Mouse (Mus musculus) hindbrain, postnatal 0 days (tissue): Measurements from ENCODE around the gene Apoa1. TPM values are rescaled to one million over a fixed set of nuclear protein-coding genes. Genes with fewer than 3 reads are reported as not detected.

Experiments
- ATAC-seq: fragments of 200-750 bp; cut with Nextera tagmentation; 2 replicates; pipeline ENCODE4 v1.8.0; 2017; ENCODE audit warnings: mild to moderate bottlenecking, moderate TSS enrichment, moderate library complexity
- DNase-seq: peaks from one replicate; pipeline ENCODE4 v3.0.0-alpha.2; 2015; ENCODE audit warnings: low spot score
- H3K27ac ChIP-seq: fragments of 300-500 bp; sonication (generic); 2 replicates; pipeline ENCODE4 v1.5.1; 2014; ENCODE audit warnings: mild to moderate bottlenecking
- H3K27me3 ChIP-seq: fragments of 300-500 bp; sonication (generic); 2 replicates; pipeline ENCODE4 v1.6.1; 2014; ENCODE audit warnings: low read length, mixed read lengths; ENCODE audit not compliant: insufficient read depth
- H3K36me3 ChIP-seq: fragments of 300-500 bp; sonication (generic); 2 replicates; pipeline ENCODE4 v1.6.1; 2014; ENCODE audit warnings: low read length, mixed read lengths; ENCODE audit not compliant: insufficient read depth
- H3K4me1 ChIP-seq: fragments of 300-500 bp; sonication (generic); 2 replicates; pipeline ENCODE4 v1.6.1; 2014; ENCODE audit warnings: antibody characterized with exemption, low read length, mixed read lengths; ENCODE audit not compliant: insufficient read depth
- H3K4me2 ChIP-seq: fragments of 300-500 bp; sonication (generic); 2 replicates; pipeline ENCODE4 v1.6.1; 2014; ENCODE audit warnings: low read depth, mild to moderate bottlenecking, low read length, moderate library complexity, mixed read lengths
- H3K4me3 ChIP-seq: fragments of 300-500 bp; sonication (generic); 2 replicates; pipeline ENCODE4 v1.5.1; 2014; ENCODE audit warnings: low read length
- H3K9ac ChIP-seq: fragments of 300-500 bp; sonication (generic); replicated peaks from 2 replicates; pipeline ENCODE4 v1.6.1; 2014; ENCODE audit warnings: mild to moderate bottlenecking, low read length, moderate library complexity, mixed read lengths
- H3K9me3 ChIP-seq: fragments of 300-500 bp; sonication (generic); 2 replicates; pipeline ENCODE4 v1.6.1; 2016; ENCODE audit warnings: low read length, mixed read lengths
- CTCF ChIP-seq: IDR thresholded peaks from 2 replicates; pipeline ENCODE4 v1.5.1; 2016; ENCODE audit warnings: antibody characterized with exemption, control low read depth, low read depth
- WGBS: fragments of 180-500 bp; shearing (Covaris S2); extraction: QIAGEN DNeasy Blood & Tissue Kit; methylation state at CpG from one replicate; pipeline ENCODE4 v1.1.7; 2014; 5-methylcytosine and 5-hydroxymethylcytosine counted together
- polyA plus RNA-seq: library from polyadenylated mRNA; unstranded; fragments of >200 nt; fragmentation: Nextera tagmentation; extraction: Ambion mirVana; gene quantifications from 2 replicates; pipeline ENCODE4 v1.2.1, GENCODE M21; 2015
- total RNA-seq: library from RNA; depleted of rRNA; stranded (reverse); fragments of >200 nt; gene quantifications from 2 replicates; pipeline ENCODE4 v1.2.3, GENCODE M21; 2014

Gene Apoa1
- total and polyA plus RNA-seq, 2 experiments from 2014 or later, result 1.6 to 4.5 TPM

GRCm38 (mm10) chr9:46256177-46256576, 27.8 kb downstream of the Apoa1 start:
- H3K4me3 ChIP-seq, result no peak overlapping the region
- H3K9me3 ChIP-seq, result no peaks in the 10 kb centered on the region
- H3K27ac ChIP-seq, result no peak overlapping the region
- H3K9ac ChIP-seq, result no peak overlapping the region
- no peak for TF ChIP-seq CTCF
- 93% methylated on average over 7 of the region's 7 CpGs for whole genome bisulfite sequencing
- H3K36me3 ChIP-seq, result no peaks in the 10 kb centered on the region
- no peaks in the 10 kb centered on the region for H3K4me1 ChIP-seq
- no peaks in the 10 kb centered on the region for H3K27me3 ChIP-seq
- no peak overlapping the region for H3K4me2 ChIP-seq
- ATAC-seq, result no peak
- no peak for DNase-seq

GRCm38 (mm10) chr9:46256658-46257385, 28.4 kb downstream of the Apoa1 start:
- DNase-seq (no peak), ATAC-seq (no peak)
- H3K4me1 ChIP-seq, result no peaks in the 10 kb centered on the region
- H3K4me3 ChIP-seq, result no peak overlapping the region
- WGBS, result 80% methylated on average over 10 of the region's 10 CpGs
- TF ChIP-seq CTCF, result no peak
- no peaks in the 10 kb centered on the region for H3K27me3 ChIP-seq
- H3K27ac ChIP-seq, result no peak overlapping the region
- H3K9me3 ChIP-seq, result no peaks in the 10 kb centered on the region
- no peak overlapping the region for H3K4me2 ChIP-seq
- H3K36me3 ChIP-seq, result no peaks in the 10 kb centered on the region
- no peak overlapping the region for H3K9ac ChIP-seq

- H3K27me3 ChIP-seq, result no peaks in the 10 kb centered on the region
- TF ChIP-seq CTCF, result no peak
- DNase-seq (no peak), ATAC-seq (no peak)
- 86% methylated on average over 3 of the region's 3 CpGs for WGBS
- H3K27ac ChIP-seq, result no peak overlapping the region
- H3K4me1 ChIP-seq, result no peaks in the 10 kb centered on the region
- H3K4me3 ChIP-seq, result no peak overlapping the region
- H3K4me2 ChIP-seq, result no peak overlapping the region
- no peaks in the 10 kb centered on the region for H3K9me3 ChIP-seq
- H3K36me3 ChIP-seq, result no peaks in the 10 kb centered on the region
- no peak overlapping the region for H3K9ac ChIP-seq
Observed at GRCm38 (mm10) chr9:46257546-46257945, 29.2 kb downstream of the Apoa1 start.

DNA sequence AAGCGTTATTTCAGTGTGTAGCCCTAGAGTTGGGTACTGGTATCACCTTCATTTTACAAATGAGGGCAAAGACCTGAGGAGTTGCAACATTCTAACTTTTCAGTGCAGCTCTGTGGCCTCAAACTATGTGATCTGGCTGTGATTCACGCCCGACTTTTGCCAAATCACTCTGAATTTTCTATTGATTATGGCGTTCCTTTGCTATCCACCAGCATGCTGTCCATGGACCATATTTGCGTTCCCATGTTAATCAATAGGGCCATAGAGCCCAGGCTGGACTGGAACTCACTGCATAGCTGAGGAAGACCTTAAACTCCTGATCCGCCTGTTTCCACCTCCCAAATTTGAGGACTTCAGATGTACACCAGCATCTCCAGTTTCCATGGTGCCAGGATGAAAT, 30.7 kb downstream of the Apoa1 start:
- WGBS, result 92% methylated on average over 6 of the region's 6 CpGs
- ATAC-seq, result no peak
- H3K9me3 ChIP-seq, result no peaks in the 10 kb centered on the region
- H3K4me3 ChIP-seq, result no peak overlapping the region
- H3K4me2 ChIP-seq, result no peak overlapping the region
- DNase-seq, result no peak
- no peaks in the 10 kb centered on the region for H3K4me1 ChIP-seq
- no peak for TF ChIP-seq CTCF
- no peaks in the 10 kb centered on the region for H3K36me3 ChIP-seq
- no peak overlapping the region for H3K27ac ChIP-seq
- H3K27me3 ChIP-seq, result no peaks in the 10 kb centered on the region
- no peak overlapping the region for H3K9ac ChIP-seq

DNA sequence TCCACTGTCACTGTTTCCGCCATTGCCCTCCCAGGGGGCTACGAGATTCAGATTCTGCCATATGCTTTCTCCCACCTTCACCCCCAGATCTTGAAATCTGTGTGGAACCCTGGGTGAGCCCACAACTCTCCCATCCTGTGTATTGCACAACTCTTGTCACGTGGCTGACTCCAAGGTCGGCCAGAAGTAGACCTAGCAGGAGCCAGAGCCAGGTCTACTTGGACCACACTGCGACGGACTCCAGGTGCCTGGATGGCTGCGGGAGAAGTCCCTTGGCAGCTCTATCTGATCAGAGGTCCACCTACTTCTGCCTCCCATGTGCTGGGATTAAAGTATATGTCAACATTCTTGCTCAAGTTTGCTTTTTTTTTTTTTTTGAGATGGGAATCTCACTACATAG, 32.8 kb downstream of the Apoa1 start:
- Histone ChIP-seq H3K27ac (no peak overlapping the region), H3K4me1 (no peaks in the 10 kb centered on the region), H3K4me2 (no peak overlapping the region), H3K4me3 (no peak overlapping the region), H3K27me3 (no peaks in the 10 kb centered on the region), H3K9me3 (no peaks in the 10 kb centered on the region), H3K9ac (no peak overlapping the region), H3K36me3 (no peaks in the 10 kb centered on the region)
- DNase-seq (no peak), ATAC-seq (no peak)
- TF ChIP-seq CTCF, result no peak
- 88% methylated on average over 7 of the region's 7 CpGs for WGBS

DNA sequence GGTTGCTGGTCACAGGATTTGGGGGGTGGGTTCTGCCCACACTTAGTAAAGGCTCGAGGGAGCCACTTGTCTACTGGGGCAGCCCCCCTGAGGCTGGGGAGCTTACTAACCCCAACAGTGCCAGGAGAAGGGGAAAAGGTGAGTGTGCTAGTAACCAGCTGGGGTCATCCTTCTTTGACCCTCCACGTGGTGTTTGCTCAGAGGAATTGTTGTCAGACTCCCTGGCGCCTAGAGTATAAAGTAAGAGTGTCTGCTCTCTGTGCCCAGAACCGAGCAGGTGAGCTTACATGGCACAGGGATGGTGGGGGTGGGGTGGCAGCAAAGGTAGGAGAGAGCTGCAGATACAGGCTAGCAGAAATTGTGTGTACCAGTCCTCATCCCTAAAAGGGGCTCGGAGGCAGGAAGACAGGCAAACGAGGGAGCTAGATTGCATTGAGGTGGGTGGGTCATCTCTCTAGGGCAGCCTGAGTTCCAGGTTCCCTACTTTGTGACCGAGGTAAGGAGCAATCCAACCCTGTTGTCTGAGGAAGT, 40.0 kb downstream of the Apoa1 start, which contains the start of gene Apoa5:
Apoa5 (plus strand) TSS at position 291 of the 531 bp plus-strand sequence.
- no peaks in the 10 kb centered on the region for H3K36me3 ChIP-seq
- 57% methylated on average over 7 of the region's 7 CpGs for WGBS
- no peaks in the 10 kb centered on the region for H3K9me3 ChIP-seq
- no peak within 1 kb of the TSS for H3K27ac ChIP-seq
- no peak for TF ChIP-seq CTCF
- H3K4me3 ChIP-seq, result no peak within 1 kb of the TSS
- H3K27me3 ChIP-seq, result no peaks in the 10 kb centered on the region; the same call in 1 of the 2 replicates
- DNase-seq (no peak), ATAC-seq (no peak)
- H3K4me1 ChIP-seq, result no peaks in the 10 kb centered on the region
- H3K9ac ChIP-seq, result no peak within 1 kb of the TSS
- no peak within 1 kb of the TSS for H3K4me2 ChIP-seq

DNA sequence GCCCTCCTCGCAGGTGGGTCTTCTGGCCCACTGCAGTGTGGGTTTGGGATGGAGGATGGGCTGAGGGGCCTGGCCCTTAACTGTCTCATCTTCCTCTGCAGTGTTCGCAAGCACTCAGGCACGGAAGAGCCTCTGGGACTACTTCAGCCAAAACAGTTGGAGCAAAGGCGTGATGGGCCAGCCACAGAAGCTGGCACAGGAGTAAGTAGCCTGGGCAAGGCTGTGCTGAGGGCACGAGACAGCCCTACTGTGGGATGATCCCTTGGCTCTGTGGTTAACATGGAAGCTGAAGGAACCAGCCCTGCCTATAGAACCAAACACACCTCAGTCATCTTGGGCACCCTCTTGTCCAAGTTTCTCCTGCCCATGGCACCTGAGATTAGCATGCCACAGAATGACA, 40.7 kb downstream of the Apoa1 start:
- Histone ChIP-seq H3K9me3 (no peaks in the 10 kb centered on the region), H3K27me3 (no peaks in the 10 kb centered on the region; the same call in 1 of the 2 replicates), H3K4me3 (no peak overlapping the region), H3K4me1 (peaks cover 5% of the 10 kb centered on the region; the same call in 1 of the 2 replicates), H3K36me3 (no peaks in the 10 kb centered on the region), H3K4me2 (no peak overlapping the region), H3K9ac (no peak overlapping the region), H3K27ac (no peak overlapping the region)
- ATAC-seq (no peak), DNase-seq (no peak)
- WGBS, result 85% methylated on average over 5 of the region's 5 CpGs
- TF ChIP-seq CTCF, result no peak
